Mouse (Mus musculus) embryonic stem cell, embryonic (primary cell): ENCODE results near the gene Cul3.

ENCODE experiments used
- CTCF ChIA-PET, 4 experiments: fragments of 300-600 bp in 2 of 4; fragments of 350-600 bp in 2 of 4; sonication (Branson Sonifier 250); formaldehyde crosslinking; loops; one replicate each; lab custom pipeline; 2022; ENCODE audit warnings: inconsistent platforms in 2 of 4; lab: Charles Lee
- POLR2A ChIA-PET, 4 experiments: fragments of 300-600 bp in 2 of 4; fragments of 350-600 bp in 2 of 4; sonication (Branson Sonifier 250); formaldehyde crosslinking; loops; one replicate each; lab custom pipeline; 2022; ENCODE audit warnings: antibody characterized with exemption in 4 of 4, inconsistent platforms in 1 of 4; lab: Charles Lee

Cul3 gene

GRCm38 (mm10) chr1:80330970-80331369, 9.3 kb downstream of the Cul3 start:
- POLR2A ChIA-PET = interaction anchor here in 3 of 4 experiments (0.6 to 7.4 kb wide), 6 partner anchors 9 to 1826 kb away, joined by 3 to 41 read pairs (median 9); no protein-coding TSS in a partner anchor
- CTCF ChIA-PET = no interaction called here

- ChIA-PET POLR2A (interaction anchor here in 3 of 4 experiments (0.7 to 7.4 kb wide), 7 partner anchors 9 to 77 kb away, joined by 5 to 41 read pairs (median 6); no protein-coding TSS in a partner anchor), CTCF (interaction anchor here in 1 of 4 experiments (0.5 kb wide), 1 partner anchor 711 kb away, joined by 3 read pairs; no protein-coding TSS in a partner anchor)
Measured at GRCm38 (mm10) chr1:80325761-80326160, 14.5 kb downstream of the Cul3 start.

GRCm38 (mm10) chr1:80324370-80324769, 15.9 kb downstream of the Cul3 start:
- ChIA-PET POLR2A (interaction anchor here in 3 of 4 experiments (0.6 to 7.4 kb wide), 5 partner anchors 9 to 449 kb away, joined by 3 to 41 read pairs (median 3); no protein-coding TSS in a partner anchor), CTCF (no interaction called here)

- ChIA-PET POLR2A (interaction anchor here in 2 of 4 experiments (0.8 to 3.8 kb wide), 12 partner anchors 9 to 79 kb away, joined by 3 to 41 read pairs (median 4); no protein-coding TSS in a partner anchor), CTCF (interaction anchor here in 1 of 4 experiments (0.5 kb wide), 1 partner anchor 1713 kb away, joined by 3 read pairs; no protein-coding TSS in a partner anchor)
Measured at GRCm38 (mm10) chr1:80315533-80316045, 24.7 kb downstream of the Cul3 start.

GRCm38 (mm10) chr1:80293307-80293706, 47.0 kb downstream of the Cul3 start:
- CTCF ChIA-PET = interaction anchor here in 1 of 4 experiments (0.7 kb wide), 1 partner anchor 776 kb away, joined by 3 read pairs; no protein-coding TSS in a partner anchor
- POLR2A ChIA-PET = interaction anchor here in 1 of 4 experiments (0.7 to 1.6 kb wide), 7 partner anchors 9 to 532 kb away, joined by 3 to 6 read pairs (median 3); no protein-coding TSS in a partner anchor

GRCm38 (mm10) chr1:80278731-80279130, 61.5 kb downstream of the Cul3 start:
- POLR2A ChIA-PET = interaction anchor here in 2 of 4 experiments (0.6 to 0.7 kb wide), 2 partner anchors 21 to 125 kb away, joined by 3 read pairs; no protein-coding TSS in a partner anchor

GRCm38 (mm10) chr1:80260443-80260842, 79.8 kb downstream of the Cul3 start:
- CTCF ChIA-PET = no interaction called here
- POLR2A ChIA-PET = no interaction called here

More at GRCm38 (mm10) chr1:80278731-80279130, 61.5 kb downstream of the Cul3 start:
- CTCF ChIA-PET = no interaction called here

- POLR2A ChIA-PET = interaction anchor here in 1 of 4 experiments (1.0 to 2.0 kb wide), 2 partner anchors 21 to 22 kb away, joined by 3 to 5 read pairs; no protein-coding TSS in a partner anchor
- CTCF ChIA-PET = interaction anchor here in 2 of 4 experiments (1.0 kb wide), 2 partner anchors 11 to 78 kb away, joined by 3 read pairs; no protein-coding TSS in a partner anchor
Measured at GRCm38 (mm10) chr1:80258632-80259031, 81.6 kb downstream of the Cul3 start.

GRCm38 (mm10) chr1:80253309-80253708, 87.0 kb downstream of the Cul3 start:
- CTCF ChIA-PET = no interaction called here
- POLR2A ChIA-PET = interaction anchor here in 1 of 4 experiments (0.7 to 0.8 kb wide), 3 partner anchors 8 to 14 kb away, joined by 3 to 4 read pairs (median 3); no protein-coding TSS in a partner anchor

- POLR2A ChIA-PET = no interaction called here
- CTCF ChIA-PET = no interaction called here
Measured at GRCm38 (mm10) chr1:80250247-80250646, 90.0 kb downstream of the Cul3 start.

GRCm38 (mm10) chr1:80247131-80247530, 93.1 kb downstream of the Cul3 start:
- POLR2A ChIA-PET = no interaction called here
- CTCF ChIA-PET = interaction anchor here in 1 of 4 experiments (0.7 kb wide), 1 partner anchor 11 kb away, joined by 3 read pairs; no protein-coding TSS in a partner anchor

GRCm38 (mm10) chr1:80244123-80244522, 96.2 kb downstream of the Cul3 start:
- CTCF ChIA-PET = no interaction called here
- POLR2A ChIA-PET = interaction anchor here in 1 of 4 experiments (0.6 kb wide), 1 partner anchor 104 kb away, joined by 3 read pairs; no protein-coding TSS in a partner anchor

- CTCF ChIA-PET = no interaction called here
- POLR2A ChIA-PET = interaction anchor here in 2 of 4 experiments (0.7 kb wide), 2 partner anchors 10 to 11 kb away, joined by 4 to 5 read pairs; no protein-coding TSS in a partner anchor
Measured at GRCm38 (mm10) chr1:80241579-80241978, 98.7 kb downstream of the Cul3 start.

GRCm38 (mm10) chr1:80240017-80240660, 100.1 kb downstream of the Cul3 start:
- ChIA-PET CTCF (interaction anchor here in 3 of 4 experiments (0.5 to 1.3 kb wide), 4 partner anchors 14 to 1595 kb away, joined by 3 to 8 read pairs (median 5); no protein-coding TSS in a partner anchor), POLR2A (interaction anchor here in 3 of 4 experiments (0.5 to 1.5 kb wide), 8 partner anchors 12 to 1034 kb away, joined by 3 to 5 read pairs (median 3); no protein-coding TSS in a partner anchor)

GRCm38 (mm10) chr1:80239481-80239880, 100.8 kb downstream of the Cul3 start:
- CTCF ChIA-PET = interaction anchor here in 3 of 4 experiments (0.5 to 1.3 kb wide), 4 partner anchors 15 to 1594 kb away, joined by 3 to 8 read pairs (median 5); no protein-coding TSS in a partner anchor
- POLR2A ChIA-PET = interaction anchor here in 3 of 4 experiments (0.5 to 1.5 kb wide), 8 partner anchors 12 to 1035 kb away, joined by 3 to 5 read pairs (median 3); no protein-coding TSS in a partner anchor

GRCm38 (mm10) chr1:80236951-80237702, 103.2 kb downstream of the Cul3 start:
- ChIA-PET CTCF (interaction anchor here in 2 of 4 experiments (0.6 to 3.0 kb wide), 2 partner anchors 57 to 591 kb away, joined by 3 to 9 read pairs; no protein-coding TSS in a partner anchor), POLR2A (interaction anchor here in 2 of 4 experiments (0.6 to 2.1 kb wide), 10 partner anchors 19 to 227 kb away, joined by 3 to 5 read pairs (median 4); partner anchors contain the start of gene Fam124b (in 1 of the 2))

- ChIA-PET POLR2A (interaction anchor here in 2 of 4 experiments (0.8 to 2.1 kb wide), 10 partner anchors 18 to 101 kb away, joined by 3 to 5 read pairs (median 4); partner anchors contain the start of gene Fam124b (in 1 of the 2)), CTCF (interaction anchor here in 2 of 4 experiments (1.0 to 3.0 kb wide), 2 partner anchors 23 to 56 kb away, joined by 5 to 9 read pairs; no protein-coding TSS in a partner anchor)
Measured at GRCm38 (mm10) chr1:80236126-80236525, 104.2 kb downstream of the Cul3 start.
